Mouse (Mus musculus): ENCODE measurements around the gene T. TPM values are rescaled to one million over a fixed set of nuclear protein-coding genes. Genes with fewer than 3 reads are reported as not detected.
A peak's percentile ranks its signal among the peaks of the same experiment; 100 is the strongest.

The T gene
- polyA plus RNA-seq, 2 experiments = 0.56 to 3.6 TPM

GRCm38 (mm10) chr17:8432179-8432800 is 1.9 kb upstream of the T start:
- peaks cover 91% of the 10 kb centered on the region for H3K27me3 ChIP-seq (ENCODE audit: control insufficient read depth, insufficient read depth, low read length)
- WGBS = under 1% methylated on average over 17 of the region's 17 CpGs
- ATAC-seq (ENCODE audit: low FRiP score, low read depth) = no peak
- H3K9ac ChIP-seq (ENCODE audit: low read depth, low read length, severe bottlenecking) = no peak overlapping the region
- no peak for TF ChIP-seq POLR2A (IDR thresholded peaks at IDR 0.05; ENCODE audit: borderline replicate concordance, extremely low read depth, insufficient read depth, insufficient read length)
- no peak overlapping the region for H3K4me2 ChIP-seq (replicated peaks; ENCODE audit: low read depth, low read length, severe bottlenecking)
- H3K36me3 ChIP-seq (ENCODE audit: control insufficient read depth, insufficient read depth, low read length) = no peaks in the 10 kb centered on the region
- DNase-seq (ENCODE audit: low spot score) = no peak
- no peaks in the 10 kb centered on the region for H3K9me3 ChIP-seq (ENCODE audit: control insufficient read depth, low read length)
- H3K4me1 ChIP-seq (ENCODE audit: control insufficient read depth, insufficient read depth, low read length) = peaks cover 19% of the 10 kb centered on the region
- no peak overlapping the region for H3K27ac ChIP-seq (replicated peaks; ENCODE audit: low read depth, low read length)
- H3K4me3 ChIP-seq (replicated peaks; ENCODE audit: low read length) = no peak overlapping the region

- no peak for TF ChIP-seq POLR2A (IDR thresholded peaks at IDR 0.05; ENCODE audit: borderline replicate concordance, extremely low read depth, insufficient read depth, insufficient read length)
- peaks cover 19% of the 10 kb centered on the region for H3K4me1 ChIP-seq (ENCODE audit: control insufficient read depth, insufficient read depth, low read length)
- H3K9me3 ChIP-seq (ENCODE audit: control insufficient read depth, low read length) = no peaks in the 10 kb centered on the region
- no peak overlapping the region for H3K9ac ChIP-seq (ENCODE audit: low read depth, low read length, severe bottlenecking)
- H3K4me2 ChIP-seq (replicated peaks; ENCODE audit: low read depth, low read length, severe bottlenecking) = peak overlapping the region; percentile 49
- H3K4me3 ChIP-seq (replicated peaks; ENCODE audit: low read length) = peak overlapping the region; percentile 27
- H3K27ac ChIP-seq (replicated peaks; ENCODE audit: low read depth, low read length) = no peak overlapping the region
- no peak for ATAC-seq (ENCODE audit: low FRiP score, low read depth)
- WGBS = under 1% methylated on average over 52 of the region's 52 CpGs
- H3K27me3 ChIP-seq (ENCODE audit: control insufficient read depth, insufficient read depth, low read length) = peaks cover 98% of the 10 kb centered on the region
- DNase-seq (ENCODE audit: low spot score) = no peak
- no peaks in the 10 kb centered on the region for H3K36me3 ChIP-seq (ENCODE audit: control insufficient read depth, insufficient read depth, low read length)
These were observed 874 bp upstream of the T start for GRCm38 (mm10) chr17:8433121-8433977.

GRCm38 (mm10) chr17:8436184-8436583 is 2.0 kb downstream of the T start:
- Histone ChIP-seq H3K9ac (ENCODE audit: low read depth, low read length, severe bottlenecking) (no peak overlapping the region), H3K27ac (replicated peaks; ENCODE audit: low read depth, low read length) (no peak overlapping the region), H3K4me1 (ENCODE audit: control insufficient read depth, insufficient read depth, low read length) (peaks cover 16% of the 10 kb centered on the region), H3K4me2 (replicated peaks; ENCODE audit: low read depth, low read length, severe bottlenecking) (no peak overlapping the region), H3K4me3 (replicated peaks; ENCODE audit: low read length) (no peak overlapping the region), H3K9me3 (ENCODE audit: control insufficient read depth, low read length) (no peaks in the 10 kb centered on the region), H3K27me3 (ENCODE audit: control insufficient read depth, insufficient read depth, low read length) (peaks cover 76% of the 10 kb centered on the region), H3K36me3 (ENCODE audit: control insufficient read depth, insufficient read depth, low read length) (no peaks in the 10 kb centered on the region)
- ATAC-seq (ENCODE audit: low FRiP score, low read depth) = no peak
- TF ChIP-seq POLR2A (IDR thresholded peaks at IDR 0.05; ENCODE audit: borderline replicate concordance, extremely low read depth, insufficient read depth, insufficient read length) = no peak
- WGBS = 38% methylated on average over 7 of the region's 7 CpGs
- DNase-seq (ENCODE audit: low spot score) = no peak

- WGBS = 52% methylated on average over 3 of the region's 3 CpGs
- ATAC-seq (ENCODE audit: low FRiP score, low read depth) = no peak
- Histone ChIP-seq H3K4me2 (replicated peaks; ENCODE audit: low read depth, low read length, severe bottlenecking) (no peak overlapping the region), H3K36me3 (ENCODE audit: control insufficient read depth, insufficient read depth, low read length) (no peaks in the 10 kb centered on the region), H3K9ac (ENCODE audit: low read depth, low read length, severe bottlenecking) (no peak overlapping the region), H3K27me3 (ENCODE audit: control insufficient read depth, insufficient read depth, low read length) (no peaks in the 10 kb centered on the region), H3K27ac (replicated peaks; ENCODE audit: low read depth, low read length) (no peak overlapping the region), H3K4me3 (replicated peaks; ENCODE audit: low read length) (no peak overlapping the region), H3K4me1 (ENCODE audit: control insufficient read depth, insufficient read depth, low read length) (no peaks in the 10 kb centered on the region), H3K9me3 (ENCODE audit: control insufficient read depth, low read length) (no peaks in the 10 kb centered on the region; the same call in 1 of the 2 replicates)
- DNase-seq (ENCODE audit: low spot score) = no peak
- TF ChIP-seq POLR2A (IDR thresholded peaks at IDR 0.05; ENCODE audit: borderline replicate concordance, extremely low read depth, insufficient read depth, insufficient read length) = no peak
These were observed 9.8 kb downstream of the T start for GRCm38 (mm10) chr17:8444062-8444461.

GRCm38 (mm10) chr17:8447676-8448192 is 13.5 kb downstream of the T start:
- ATAC-seq (ENCODE audit: low FRiP score, low read depth) = no peak
- Histone ChIP-seq H3K9me3 (ENCODE audit: control insufficient read depth, low read length) (no peaks in the 10 kb centered on the region; the same call in 1 of the 2 replicates), H3K4me3 (replicated peaks; ENCODE audit: low read length) (no peak overlapping the region), H3K36me3 (ENCODE audit: control insufficient read depth, insufficient read depth, low read length) (no peaks in the 10 kb centered on the region), H3K4me1 (ENCODE audit: control insufficient read depth, insufficient read depth, low read length) (no peaks in the 10 kb centered on the region), H3K27ac (replicated peaks; ENCODE audit: low read depth, low read length) (no peak overlapping the region), H3K27me3 (ENCODE audit: control insufficient read depth, insufficient read depth, low read length) (no peaks in the 10 kb centered on the region), H3K9ac (ENCODE audit: low read depth, low read length, severe bottlenecking) (no peak overlapping the region), H3K4me2 (replicated peaks; ENCODE audit: low read depth, low read length, severe bottlenecking) (no peak overlapping the region)
- WGBS = 21% methylated on average over 9 of the region's 9 CpGs
- no peak for TF ChIP-seq POLR2A (IDR thresholded peaks at IDR 0.05; ENCODE audit: borderline replicate concordance, extremely low read depth, insufficient read depth, insufficient read length)
- no peak for DNase-seq (ENCODE audit: low spot score)

Measured in limb, embryonic 14.5 days (tissue).